Mouse (Mus musculus): ENCODE results near the gene Bri3.

DNA sequence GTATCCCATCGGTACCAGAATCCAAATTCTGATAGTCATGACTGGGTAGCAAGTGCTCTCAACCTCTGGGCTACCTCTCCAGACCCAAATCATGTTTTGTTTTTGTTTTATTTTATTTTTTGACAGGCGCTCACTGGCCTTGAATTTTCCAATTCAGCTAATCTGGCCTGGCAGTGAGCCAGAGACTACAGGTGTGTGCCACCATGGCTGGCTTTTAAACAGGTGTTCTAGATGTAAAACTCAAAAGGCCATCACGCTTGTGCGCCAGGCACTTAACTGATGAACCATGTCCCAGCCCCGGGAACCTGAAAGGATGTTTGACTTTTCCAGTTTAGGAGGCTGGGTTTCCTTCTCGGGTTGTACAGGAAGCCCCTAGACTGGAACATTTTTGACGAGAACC lies 2.4 kb downstream of the Bri3 start:
- no peak for TF ChIP-seq RCOR1 (IDR thresholded peaks at IDR 0.05; ENCODE audit: low read depth, low read length)
- TF ChIP-seq CHD1 (IDR thresholded peaks at IDR 0.05; ENCODE audit: low read depth, low read length): no peak
- TF ChIP-seq CTCF (IDR thresholded peaks at IDR 0.05 in 2 of 3, conservative IDR thresholded peaks at IDR 0.05 in 1 of 3; ENCODE audit: control insufficient read depth in 1 of 3, insufficient read depth in 1 of 3, low read depth in 2 of 3, low read length in 3 of 3, poor library complexity in 1 of 3, severe bottlenecking in 1 of 3): no peak
